ENCODE assay signal across 8 mouse cellular contexts in genomic region chr7:89940571-89941463, GRCm38 (mm10). TPM values are rescaled to one million over a fixed set of nuclear protein-coding genes. Genes with fewer than 3 reads are reported as not detected.
A peak's percentile ranks its signal among the peaks of the same experiment; 100 is the strongest.
DNase-seq lines count a peak whose midpoint lies in the region; ATAC-seq lines count a peak whose summit lies in the region.

TSS of gene Hikeshi (minus strand) at chr7:89941204.

- H3K27ac ChIP-seq in hindbrain, embryonic 14.5 days, result peak within 1 kb of the TSS; percentile 87

- H3K4me1 ChIP-seq in hindbrain, embryonic 14.5 days (replicated peaks; ENCODE audit: control insufficient read depth, insufficient read depth, low read length), result peaks cover 8% of the 10 kb centered on the region

- peak; percentile 99 for ATAC-seq in hindbrain, embryonic 14.5 days (ENCODE audit: low FRiP score)

- no peaks in the 10 kb centered on the region for H3K27me3 ChIP-seq in hindbrain, embryonic 14.5 days (ENCODE audit: control insufficient read depth, insufficient read depth, low read length)

- peak within 1 kb of the TSS; percentile 87 for H3K4me3 ChIP-seq in hindbrain, embryonic 14.5 days (replicated peaks; ENCODE audit: low read length)

- DNase-seq in R1 (ENCODE audit: low read depth, low spot score), result peak; percentile 100
- peak; percentile 88 to 92 for DNase-seq in cerebellum, postnatal 25 days
- DNase-seq in frontal cortex, postnatal 25 days (ENCODE audit: low spot score in 2 of 2), result peak; percentile 75 to 89
- DNase-seq in hindbrain, embryonic 14.5 days (ENCODE audit: low spot score), result peak; percentile 98
- DNase-seq in layer of hippocampus, postnatal 36 days, result peak; percentile 88 to 89
- DNase-seq in lung, postnatal 36 days, result peak; percentile 99
- DNase-seq in retina, postnatal 1 day, result peak; percentile 99
- peak; percentile 83 to 91 for DNase-seq in urinary bladder, adult 18-20 months (ENCODE audit: low spot score in 2 of 2)

- WGBS in hindbrain, embryonic 14.5 days, result under 1% methylated on average over 43 of the region's 45 CpGs

- no peaks in the 10 kb centered on the region for H3K36me3 ChIP-seq in hindbrain, embryonic 14.5 days (replicated peaks; ENCODE audit: control insufficient read depth, insufficient read depth)

- peak within 1 kb of the TSS; percentile 81 for H3K9ac ChIP-seq in hindbrain, embryonic 14.5 days

- no peaks in the 10 kb centered on the region for H3K9me3 ChIP-seq in hindbrain, embryonic 14.5 days (ENCODE audit: control insufficient read depth, low read length)

- H3K4me2 ChIP-seq in hindbrain, embryonic 14.5 days (replicated peaks), result peak within 1 kb of the TSS; percentile 77

RNA-seq across cellular contexts. Expression of gene Hikeshi, which starts in this region (rescaled TPM):
- 128 and 145 TPM in 2 replicates for polyA plus RNA-seq in hindbrain, embryonic 14.5 days (2014; fragmentation: Nextera tagmentation; extraction: Ambion mirVana)
- total RNA-seq in layer of hippocampus, postnatal 36 days (2021), result 100 to 1,000 TPM; 105 to 108 TPM

Comparison
In these comparisons a context has a peak if more than half of its experiments do, and no peak if none do; other contexts are left out.
1. Peak in every context shown above with its lines: DNase-seq, ATAC-seq, H3K4me3 ChIP-seq and H3K27ac ChIP-seq.